Mouse (Mus musculus) heart, embryonic 13.5 days (tissue): Measurements from ENCODE around the gene Ddx18. TPM values are rescaled to one million over a fixed set of nuclear protein-coding genes. Genes with fewer than 3 reads are reported as not detected.

ENCODE experiments used
- ATAC-seq: fragments of 200-750 bp; cut with Nextera tagmentation; 2 replicates; pipeline ENCODE4 v1.8.0; 2017; ENCODE audit warnings: moderate TSS enrichment; ENCODE audit not compliant: insufficient number of reproducible peaks, low FRiP score, low TSS enrichment; ENCODE audit errors: extremely low read depth
- H3K27ac ChIP-seq: fragments of 300-500 bp; sonication (generic); replicated peaks from 2 replicates; pipeline ENCODE4 v1.5.1; 2015; ENCODE audit warnings: moderate library complexity, mild to moderate bottlenecking, inconsistent platforms
- H3K27me3 ChIP-seq: fragments of 300-500 bp; sonication (generic); replicated peaks from 2 replicates; pipeline ENCODE4 v1.6.1; 2015; ENCODE audit warnings: mild to moderate bottlenecking, inconsistent platforms
- H3K36me3 ChIP-seq: fragments of 300-500 bp; sonication (generic); 2 replicates; pipeline ENCODE4 v1.6.1; 2015; ENCODE audit warnings: mild to moderate bottlenecking, inconsistent platforms
- H3K4me1 ChIP-seq: fragments of 300-500 bp; sonication (generic); 2 replicates; pipeline ENCODE4 v1.6.1; 2015; ENCODE audit warnings: inconsistent platforms
- H3K4me2 ChIP-seq: fragments of 300-500 bp; sonication (generic); 2 replicates; pipeline ENCODE4 v1.6.1; 2015; ENCODE audit warnings: inconsistent platforms, mild to moderate bottlenecking, moderate library complexity
- H3K4me3 ChIP-seq: fragments of 300-500 bp; sonication (generic); 2 replicates; pipeline ENCODE4 v1.5.1; 2015; ENCODE audit warnings: moderate library complexity, mild to moderate bottlenecking, inconsistent platforms
- H3K9ac ChIP-seq: fragments of 300-500 bp; sonication (generic); 2 replicates; pipeline ENCODE4 v1.6.1; 2015; ENCODE audit warnings: inconsistent platforms, mild to moderate bottlenecking, moderate library complexity
- H3K9me3 ChIP-seq: fragments of 300-500 bp; sonication (generic); 2 replicates; pipeline ENCODE4 v1.6.1; 2016; ENCODE audit warnings: inconsistent platforms
- WGBS: fragments of 180-500 bp; shearing (Covaris S2); methylation state at CpG from one replicate; pipeline ENCODE4 v1.1.7; 2015; ENCODE audit warnings: mixed read lengths; 5-methylcytosine and 5-hydroxymethylcytosine counted together
- polyA plus RNA-seq: library from polyadenylated mRNA; unstranded; fragments of >200 nt; fragmentation: Nextera tagmentation; extraction: Ambion mirVana; gene quantifications from 2 replicates; pipeline ENCODE4 v1.2.1, GENCODE M21; 2015

Ddx18 gene
- polyA plus RNA-seq: 33.9 and 34.8 TPM in 2 replicates

- peak; percentile 87 for ATAC-seq
- Histone ChIP-seq H3K9ac (peak within 1 kb of the TSS; percentile 81), H3K4me1 (peaks cover 8% of the 10 kb centered on the region), H3K9me3 (no peaks in the 10 kb centered on the region), H3K4me3 (peak within 1 kb of the TSS; percentile 73), H3K27ac (0 out of 2 replicates have a peak within 1 kb of the TSS, but pooled peaks have one; percentile 30), H3K36me3 (peaks cover 28% of the 10 kb centered on the region), H3K4me2 (peak within 1 kb of the TSS; percentile 86), H3K27me3 (no peaks in the 10 kb centered on the region)
- WGBS: 7% methylated on average over 53 of the region's 53 CpGs
Observed at GRCm38 (mm10) chr1:121567521-121568489, at the start of gene Ddx18. Gene Ddx18, minus strand, starts transcription at chr1:121567989.

DNA sequence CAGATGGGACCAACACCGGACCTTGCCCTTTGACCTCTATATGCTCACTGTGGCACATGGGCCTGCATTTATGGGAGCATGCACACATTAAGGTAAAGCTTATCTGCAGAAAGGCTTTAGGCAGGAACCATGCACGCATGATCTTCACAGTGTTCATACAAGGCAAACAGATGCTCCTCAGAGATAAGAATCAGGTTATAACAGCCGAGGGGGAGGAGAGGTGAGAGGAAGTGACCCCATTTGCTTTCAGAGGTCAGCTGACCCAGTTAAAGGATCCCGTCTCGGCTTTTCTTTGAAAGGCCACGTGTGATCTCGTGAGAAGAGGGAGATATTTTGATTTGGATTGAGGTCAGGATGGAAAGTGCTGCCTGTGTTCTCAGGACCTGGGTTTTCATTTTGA lies 40.2 kb upstream of the Ddx18 start:
- Histone ChIP-seq H3K4me2 (no peak overlapping the region), H3K9me3 (no peaks in the 10 kb centered on the region), H3K4me1 (no peaks in the 10 kb centered on the region), H3K36me3 (no peaks in the 10 kb centered on the region), H3K4me3 (no peak overlapping the region), H3K27ac (no peak overlapping the region), H3K27me3 (no peaks in the 10 kb centered on the region), H3K9ac (no peak overlapping the region)
- ATAC-seq: no peak
- 65% methylated on average over 7 of the region's 7 CpGs for WGBS

DNA sequence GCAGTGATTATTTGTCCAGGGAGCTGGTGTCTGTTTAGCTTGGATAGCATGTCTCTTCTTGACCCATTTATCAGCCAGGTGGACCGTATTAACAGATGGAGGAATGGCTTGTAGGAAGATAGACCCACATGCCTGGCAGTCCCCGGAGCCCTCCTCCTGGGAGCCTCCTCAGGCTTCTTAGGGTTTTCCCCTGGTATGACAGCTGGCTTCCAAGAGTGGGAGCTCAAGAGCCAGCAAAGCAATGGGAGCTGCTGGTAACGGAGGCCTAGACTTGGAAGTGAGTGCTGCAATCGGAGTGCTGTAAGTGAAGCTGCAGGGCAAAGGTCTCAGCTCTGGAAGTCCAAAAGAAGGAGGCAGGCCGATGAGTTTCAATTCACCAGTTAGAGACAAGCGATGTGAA lies 37.3 kb upstream of the Ddx18 start:
- Histone ChIP-seq H3K4me1 (no peaks in the 10 kb centered on the region), H3K9ac (no peak overlapping the region), H3K36me3 (no peaks in the 10 kb centered on the region), H3K27me3 (no peaks in the 10 kb centered on the region), H3K4me3 (no peak overlapping the region), H3K9me3 (no peaks in the 10 kb centered on the region), H3K4me2 (no peak overlapping the region), H3K27ac (no peak overlapping the region)
- 40% methylated on average over 6 of the region's 6 CpGs for WGBS
- ATAC-seq: no peak

DNA sequence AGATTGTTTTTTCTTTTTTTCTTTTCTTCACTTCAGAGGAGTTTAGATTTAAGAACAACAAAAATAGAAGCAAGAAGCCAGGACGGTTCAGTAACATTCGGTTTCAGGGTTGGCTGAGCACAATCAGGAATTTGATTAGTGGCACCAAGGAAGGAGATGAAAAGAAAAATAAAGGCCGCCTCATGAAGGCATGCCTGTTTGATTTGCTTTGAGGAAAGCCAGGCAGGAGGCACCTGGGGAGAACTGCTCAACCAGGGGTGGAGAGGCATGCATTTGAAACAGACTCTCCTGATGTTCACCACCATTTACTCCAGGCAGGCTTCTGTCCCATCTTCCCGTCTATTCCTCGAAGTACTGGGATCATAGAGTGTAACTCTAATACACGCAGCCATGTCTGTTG lies 34.1 kb upstream of the Ddx18 start:
- Histone ChIP-seq H3K9me3 (no peaks in the 10 kb centered on the region), H3K27me3 (no peaks in the 10 kb centered on the region), H3K4me2 (no peak overlapping the region), H3K36me3 (no peaks in the 10 kb centered on the region), H3K9ac (no peak overlapping the region), H3K4me3 (no peak overlapping the region), H3K27ac (no peak overlapping the region), H3K4me1 (no peaks in the 10 kb centered on the region)
- no peak for ATAC-seq
- 80% methylated on average over 6 of the region's 6 CpGs for WGBS

DNA sequence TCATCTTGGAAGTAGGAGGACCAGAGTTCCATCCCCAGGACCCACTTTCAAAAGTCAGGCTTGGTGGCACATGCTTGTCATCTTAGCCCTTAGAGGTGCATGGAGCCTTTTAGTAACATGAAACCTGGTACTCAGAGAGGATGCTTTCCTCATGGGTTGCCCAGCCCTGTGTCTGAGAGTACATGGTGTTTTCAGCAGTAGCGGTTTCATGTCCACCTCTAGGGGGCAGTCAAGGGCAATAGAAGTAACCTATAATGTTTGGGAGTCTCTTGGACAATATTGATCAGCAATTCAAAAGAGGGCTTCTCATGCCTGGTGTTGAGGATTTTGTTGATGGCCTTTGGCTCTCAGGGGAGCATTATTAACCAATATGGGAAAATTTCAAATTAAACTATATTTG lies 33.3 kb upstream of the Ddx18 start:
- no peaks in the 10 kb centered on the region for H3K36me3 ChIP-seq
- ATAC-seq: no peak
- no peak overlapping the region for H3K4me2 ChIP-seq
- H3K9me3 ChIP-seq: no peaks in the 10 kb centered on the region
- H3K4me1 ChIP-seq: no peaks in the 10 kb centered on the region
- H3K27me3 ChIP-seq: peaks cover 3% of the 10 kb centered on the region; the same call in 1 of the 2 replicates
- WGBS: 22% methylated on average over 1 of the region's 1 CpGs
- no peak overlapping the region for H3K4me3 ChIP-seq
- no peak overlapping the region for H3K9ac ChIP-seq
- no peak overlapping the region for H3K27ac ChIP-seq

- no peak overlapping the region for H3K9ac ChIP-seq
- 46% methylated on average over 3 of the region's 3 CpGs for WGBS
- H3K4me2 ChIP-seq: no peak overlapping the region
- no peaks in the 10 kb centered on the region for H3K9me3 ChIP-seq
- H3K4me3 ChIP-seq: no peak overlapping the region
- no peak for ATAC-seq
- H3K27ac ChIP-seq: no peak overlapping the region
- H3K4me1 ChIP-seq: no peaks in the 10 kb centered on the region
- H3K27me3 ChIP-seq: peaks cover 4% of the 10 kb centered on the region
- H3K36me3 ChIP-seq: no peaks in the 10 kb centered on the region
Observed at GRCm38 (mm10) chr1:121598421-121598820, 30.6 kb upstream of the Ddx18 start.

GRCm38 (mm10) chr1:121596951-121597625 lies 29.3 kb upstream of the Ddx18 start:
- peaks cover 4% of the 10 kb centered on the region for H3K27me3 ChIP-seq
- H3K27ac ChIP-seq: no peak overlapping the region
- H3K36me3 ChIP-seq: no peaks in the 10 kb centered on the region
- no peaks in the 10 kb centered on the region for H3K4me1 ChIP-seq
- no peak overlapping the region for H3K4me3 ChIP-seq
- H3K4me2 ChIP-seq: no peak overlapping the region
- H3K9me3 ChIP-seq: no peaks in the 10 kb centered on the region
- H3K9ac ChIP-seq: no peak overlapping the region
- 26% methylated on average over 4 of the region's 4 CpGs for WGBS
- no peak for ATAC-seq

DNA sequence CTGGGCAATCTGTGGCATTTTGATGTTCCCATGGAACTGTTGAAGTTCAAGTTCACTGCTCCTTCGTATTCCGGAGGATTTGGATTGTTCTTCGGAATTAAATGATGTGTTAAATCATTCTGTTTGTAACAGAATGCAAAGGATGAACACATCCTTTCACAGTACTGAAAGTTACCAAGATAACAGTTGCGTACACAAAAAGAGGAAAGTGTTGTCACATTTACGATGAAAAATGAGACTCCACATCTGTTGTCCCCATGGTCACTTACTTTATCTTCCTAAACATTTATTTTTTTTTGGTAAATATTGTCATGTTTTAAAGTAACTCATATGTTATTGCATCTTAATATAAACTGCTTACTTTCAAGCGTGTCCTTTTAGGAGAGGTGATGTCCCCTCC lies 17.0 kb upstream of the Ddx18 start:
- ATAC-seq: no peak
- Histone ChIP-seq H3K9me3 (no peaks in the 10 kb centered on the region), H3K4me1 (no peaks in the 10 kb centered on the region), H3K4me2 (no peak overlapping the region), H3K27me3 (no peaks in the 10 kb centered on the region), H3K4me3 (no peak overlapping the region), H3K9ac (no peak overlapping the region), H3K27ac (no peak overlapping the region), H3K36me3 (no peaks in the 10 kb centered on the region)
- WGBS: 66% methylated on average over 6 of the region's 6 CpGs

DNA sequence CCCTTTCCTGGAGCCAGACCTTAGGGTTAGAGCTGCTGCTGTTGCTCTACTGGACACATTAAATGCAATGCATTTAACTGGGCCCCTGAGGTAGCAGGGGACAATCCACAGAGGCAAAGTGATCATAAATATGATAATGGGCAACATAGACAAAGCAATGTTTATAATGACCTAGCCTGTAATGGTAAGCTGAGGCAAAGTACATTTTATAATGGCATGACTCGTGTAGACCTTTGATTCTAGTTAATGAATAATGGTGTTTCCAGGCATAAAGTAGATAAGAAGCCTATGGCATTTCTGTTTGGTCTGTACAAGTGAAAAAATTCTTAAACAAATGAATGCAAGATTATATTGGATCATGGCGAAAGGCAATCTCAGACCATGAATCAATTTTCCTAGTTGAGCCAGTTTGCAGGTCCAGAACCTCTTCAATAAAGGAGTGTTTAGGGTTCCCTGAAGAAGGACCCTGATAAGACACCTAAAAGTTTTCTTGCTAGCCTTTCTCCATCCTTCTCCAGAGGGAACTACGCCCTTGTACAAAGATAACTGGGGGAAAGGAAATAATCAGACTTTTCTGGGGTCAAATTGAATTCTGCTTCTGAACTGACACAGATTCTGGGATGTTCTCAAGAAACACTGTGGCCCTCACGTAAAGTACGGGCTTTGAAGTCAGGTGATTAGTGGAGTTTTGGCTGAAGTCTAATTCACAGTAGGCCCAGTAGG lies 13.5 kb upstream of the Ddx18 start:
- no peak overlapping the region for H3K27ac ChIP-seq
- H3K27me3 ChIP-seq: no peaks in the 10 kb centered on the region
- H3K4me1 ChIP-seq: no peaks in the 10 kb centered on the region
- ATAC-seq: no peak
- H3K36me3 ChIP-seq: no peaks in the 10 kb centered on the region
- no peak overlapping the region for H3K4me3 ChIP-seq
- 70% methylated on average over 5 of the region's 5 CpGs for WGBS
- no peak overlapping the region for H3K9ac ChIP-seq
- H3K4me2 ChIP-seq: no peak overlapping the region
- no peaks in the 10 kb centered on the region for H3K9me3 ChIP-seq

GRCm38 (mm10) chr1:121577491-121577890 lies 9.7 kb upstream of the Ddx18 start:
- no peak overlapping the region for H3K4me3 ChIP-seq
- H3K4me2 ChIP-seq: no peak overlapping the region
- no peaks in the 10 kb centered on the region for H3K36me3 ChIP-seq
- H3K27me3 ChIP-seq: no peaks in the 10 kb centered on the region
- no peak overlapping the region for H3K27ac ChIP-seq
- 40% methylated on average over 1 of the region's 1 CpGs for WGBS
- H3K9ac ChIP-seq: no peak overlapping the region
- no peaks in the 10 kb centered on the region for H3K4me1 ChIP-seq
- H3K9me3 ChIP-seq: no peaks in the 10 kb centered on the region
- ATAC-seq: no peak

- Histone ChIP-seq H3K36me3 (peaks cover 2% of the 10 kb centered on the region; the same call in 1 of the 2 replicates), H3K9me3 (no peaks in the 10 kb centered on the region), H3K9ac (no peak overlapping the region), H3K27ac (no peak overlapping the region), H3K4me3 (no peak overlapping the region), H3K27me3 (no peaks in the 10 kb centered on the region), H3K4me1 (peaks cover 8% of the 10 kb centered on the region), H3K4me2 (no peak overlapping the region)
- ATAC-seq: no peak
- WGBS: 78% methylated on average over 7 of the region's 7 CpGs
Observed at GRCm38 (mm10) chr1:121570522-121570921, 2.7 kb upstream of the Ddx18 start.
